Mouse (Mus musculus) intestine, embryonic 15.5 days (tissue): ENCODE data around the gene Atp5d. TPM values are rescaled to one million over a fixed set of nuclear protein-coding genes. Genes with fewer than 3 reads are reported as not detected.
A peak's percentile ranks its signal among the peaks of the same experiment; 100 is the strongest.

Experiments
- ATAC-seq: fragments of 200-750 bp; cut with Nextera tagmentation; 2 replicates; pipeline ENCODE4 v1.8.0; 2017; ENCODE audit warnings: moderate TSS enrichment, moderate library complexity
- H3K27ac ChIP-seq: fragments of 300-500 bp; sonication (generic); 2 replicates; pipeline ENCODE4 v1.5.1; 2015; ENCODE audit warnings: mild to moderate bottlenecking, inconsistent platforms
- H3K27me3 ChIP-seq: fragments of 300-500 bp; sonication (generic); replicated peaks from 2 replicates; pipeline ENCODE4 v1.6.1; 2015; ENCODE audit warnings: inconsistent platforms
- H3K36me3 ChIP-seq: fragments of 300-500 bp; sonication (generic); 2 replicates; pipeline ENCODE4 v1.6.1; 2015; ENCODE audit warnings: inconsistent platforms
- H3K4me1 ChIP-seq: fragments of 300-500 bp; sonication (generic); replicated peaks from 2 replicates; pipeline ENCODE4 v1.6.1; 2015; ENCODE audit warnings: inconsistent platforms
- H3K4me2 ChIP-seq: fragments of 300-500 bp; sonication (generic); replicated peaks from 2 replicates; pipeline ENCODE4 v1.6.1; 2015; ENCODE audit warnings: mild to moderate bottlenecking, inconsistent platforms
- H3K4me3 ChIP-seq: fragments of 300-500 bp; sonication (generic); replicated peaks from 2 replicates; pipeline ENCODE4 v1.5.1; 2015; ENCODE audit warnings: inconsistent platforms
- H3K9ac ChIP-seq: fragments of 300-500 bp; sonication (generic); 2 replicates; pipeline ENCODE4 v1.6.1; 2015; ENCODE audit warnings: inconsistent platforms
- H3K9me3 ChIP-seq: fragments of 300-500 bp; sonication (generic); 2 replicates; pipeline ENCODE4 v1.6.1; 2016; ENCODE audit warnings: inconsistent platforms
- WGBS: fragments of 180-500 bp; shearing (Covaris S2); methylation state at CpG from one replicate; pipeline ENCODE4 v1.1.7; 2015; 5-methylcytosine and 5-hydroxymethylcytosine counted together
- polyA plus RNA-seq: library from polyadenylated mRNA; unstranded; fragments of >200 nt; fragmentation: Nextera tagmentation; extraction: Ambion mirVana; gene quantifications from 2 replicates; pipeline ENCODE4 v1.2.1, GENCODE M21; 2015

The Atp5d gene
- 701 and 737 TPM in 2 replicates for polyA plus RNA-seq

DNA sequence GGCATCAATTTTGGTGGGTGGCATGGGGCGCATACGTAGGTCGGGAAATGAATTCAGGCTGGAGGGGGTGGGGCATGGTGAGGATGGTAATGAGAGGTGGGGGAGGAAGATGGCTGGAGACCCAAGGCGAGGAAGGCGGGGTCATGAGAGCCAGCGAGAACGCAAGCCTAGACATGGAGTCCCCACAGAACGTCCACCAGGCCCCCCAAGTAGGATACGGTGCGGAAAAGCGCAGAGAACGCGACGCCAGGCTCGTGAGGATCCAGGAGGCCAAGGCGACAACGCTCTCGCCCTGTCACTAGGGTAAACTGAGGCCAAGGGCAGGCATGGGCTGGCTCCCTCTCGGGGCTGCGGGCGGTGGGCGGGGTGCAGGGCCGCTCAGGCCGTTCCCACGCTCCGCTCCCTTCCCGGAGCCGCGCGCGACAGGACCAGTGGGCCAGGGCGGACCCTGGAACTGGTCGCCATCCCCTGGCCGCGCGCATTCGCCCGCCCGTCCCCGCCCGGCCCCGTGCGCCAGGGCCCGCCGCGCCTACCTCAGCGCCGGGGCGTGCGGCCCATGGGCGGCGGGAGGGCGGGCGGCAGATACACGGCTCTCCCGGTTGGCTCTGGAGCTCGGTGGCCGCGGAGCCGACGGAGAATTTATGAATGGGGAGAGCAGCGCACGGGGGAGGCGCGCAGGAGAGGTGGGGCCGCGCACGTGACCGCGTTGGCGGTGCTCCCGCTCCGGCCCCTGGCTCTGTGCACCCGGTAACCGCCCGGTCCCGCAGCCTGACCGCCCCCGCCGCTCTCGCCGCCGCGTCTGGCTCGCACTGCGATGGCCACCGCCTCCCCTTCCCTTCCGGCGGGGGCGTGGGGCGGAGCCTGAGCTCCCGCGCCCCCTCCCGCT lies at the start of gene Atp5d:
Atp5d (plus strand) TSS at position 80 of the 886 bp plus-strand sequence.
- Histone ChIP-seq H3K4me1 (peaks cover 47% of the 10 kb centered on the region), H3K9me3 (no peaks in the 10 kb centered on the region), H3K36me3 (0 out of 2 replicates have a peak, but pooled peaks cover 6% of the 10 kb centered on the region), H3K27ac (peak within 1 kb of the TSS; percentile 81), H3K27me3 (peaks cover 16% of the 10 kb centered on the region), H3K9ac (peak within 1 kb of the TSS; percentile 65), H3K4me3 (peak within 1 kb of the TSS; percentile 64), H3K4me2 (peak within 1 kb of the TSS; percentile 98)
- ATAC-seq, result peak; percentile 14
- under 1% methylated on average over 91 of the region's 94 CpGs for WGBS

GRCm38 (mm10) chr10:80089146-80089545 lies 49.3 kb upstream of the Atp5d start:
- H3K9ac ChIP-seq, result no peak overlapping the region
- peaks cover 3% of the 10 kb centered on the region; the same call in 1 of the 2 replicates for H3K36me3 ChIP-seq
- H3K4me1 ChIP-seq, result 0 out of 2 replicates have a peak, but pooled peaks cover 15% of the 10 kb centered on the region
- H3K9me3 ChIP-seq, result no peaks in the 10 kb centered on the region
- 55% methylated on average over 4 of the region's 4 CpGs for WGBS
- H3K4me3 ChIP-seq, result no peak overlapping the region
- 0 out of 2 replicates have a peak, but pooled peaks have one; percentile 25 for ATAC-seq
- H3K27ac ChIP-seq, result no peak overlapping the region
- H3K27me3 ChIP-seq, result no peaks in the 10 kb centered on the region
- H3K4me2 ChIP-seq, result no peak overlapping the region

GRCm38 (mm10) chr10:80091527-80091926 lies 46.9 kb upstream of the Atp5d start:
- ATAC-seq, result no peak

GRCm38 (mm10) chr10:80092690-80093089 lies 45.7 kb upstream of the Atp5d start:
- Histone ChIP-seq H3K9me3 (no peaks in the 10 kb centered on the region), H3K27ac (no peak overlapping the region), H3K9ac (no peak overlapping the region), H3K27me3 (no peaks in the 10 kb centered on the region), H3K4me1 (peaks cover 16% of the 10 kb centered on the region), H3K4me3 (no peak overlapping the region), H3K36me3 (no peaks in the 10 kb centered on the region), H3K4me2 (no peak overlapping the region)
- 74% methylated on average over 5 of the region's 5 CpGs for WGBS
- ATAC-seq, result no peak

More at GRCm38 (mm10) chr10:80091527-80091926, 46.9 kb upstream of the Atp5d start:
- H3K9ac ChIP-seq, result no peak overlapping the region
- no peak overlapping the region for H3K4me3 ChIP-seq
- H3K36me3 ChIP-seq, result no peaks in the 10 kb centered on the region
- no peak overlapping the region for H3K4me2 ChIP-seq
- H3K4me1 ChIP-seq, result 0 out of 2 replicates have a peak, but pooled peaks cover 8% of the 10 kb centered on the region
- 87% methylated on average over 6 of the region's 6 CpGs for WGBS
- no peak overlapping the region for H3K27ac ChIP-seq
- H3K27me3 ChIP-seq, result no peaks in the 10 kb centered on the region
- no peaks in the 10 kb centered on the region for H3K9me3 ChIP-seq

- no peak overlapping the region for H3K27ac ChIP-seq
- no peaks in the 10 kb centered on the region for H3K36me3 ChIP-seq
- H3K27me3 ChIP-seq, result no peaks in the 10 kb centered on the region
- peaks cover 30% of the 10 kb centered on the region for H3K4me1 ChIP-seq
- no peak for ATAC-seq
- 88% methylated on average over 6 of the region's 6 CpGs for WGBS
- no peak overlapping the region for H3K4me3 ChIP-seq
- H3K9me3 ChIP-seq, result no peaks in the 10 kb centered on the region
- H3K9ac ChIP-seq, result no peak overlapping the region
- no peak overlapping the region for H3K4me2 ChIP-seq
Measured at GRCm38 (mm10) chr10:80094085-80094484, 44.3 kb upstream of the Atp5d start.

- no peak overlapping the region for H3K27ac ChIP-seq
Measured at GRCm38 (mm10) chr10:80094684-80095083, 43.7 kb upstream of the Atp5d start.

GRCm38 (mm10) chr10:80095547-80095946 lies 42.9 kb upstream of the Atp5d start:
- no peak for ATAC-seq
- no peaks in the 10 kb centered on the region for H3K9me3 ChIP-seq
- peaks cover 41% of the 10 kb centered on the region for H3K4me1 ChIP-seq
- H3K4me3 ChIP-seq, result no peak overlapping the region
- no peak overlapping the region for H3K4me2 ChIP-seq
- H3K27ac ChIP-seq, result no peak overlapping the region
- 84% methylated on average over 5 of the region's 5 CpGs for WGBS
- H3K36me3 ChIP-seq, result no peaks in the 10 kb centered on the region
- H3K27me3 ChIP-seq, result no peaks in the 10 kb centered on the region
- H3K9ac ChIP-seq, result no peak overlapping the region

More at GRCm38 (mm10) chr10:80094684-80095083, 43.7 kb upstream of the Atp5d start:
- no peaks in the 10 kb centered on the region for H3K36me3 ChIP-seq
- no peak for ATAC-seq
- H3K9me3 ChIP-seq, result no peaks in the 10 kb centered on the region
- peaks cover 35% of the 10 kb centered on the region for H3K4me1 ChIP-seq
- no peak overlapping the region for H3K9ac ChIP-seq
- H3K4me2 ChIP-seq, result no peak overlapping the region
- H3K4me3 ChIP-seq, result no peak overlapping the region
- WGBS, result 76% methylated on average over 3 of the region's 3 CpGs
- no peaks in the 10 kb centered on the region for H3K27me3 ChIP-seq

DNA sequence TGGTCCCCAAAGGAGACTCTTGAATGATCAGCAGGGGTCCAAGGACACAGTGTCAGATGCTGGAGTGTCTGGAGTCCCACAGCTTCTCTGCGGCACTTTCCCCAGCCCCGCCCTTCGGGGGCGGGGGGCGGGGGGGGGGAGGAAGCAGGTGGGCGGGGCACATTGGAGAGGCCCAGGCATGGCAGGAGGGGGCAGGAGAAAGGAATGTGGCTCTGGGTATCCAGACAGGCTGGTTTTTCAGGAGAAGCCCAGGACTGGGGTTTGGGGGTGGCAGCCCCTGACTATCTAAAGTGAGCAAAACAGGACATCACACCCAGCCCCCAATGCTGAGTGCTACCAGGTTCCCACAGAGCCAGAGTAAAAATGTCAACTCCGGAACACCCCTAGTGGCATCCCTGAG lies 41.2 kb upstream of the Atp5d start:
- 12% methylated on average over 7 of the region's 7 CpGs for WGBS
- H3K4me2 ChIP-seq, result peak overlapping the region; percentile 30
- H3K9ac ChIP-seq, result no peak overlapping the region

GRCm38 (mm10) chr10:80098630-80099029 lies 39.8 kb upstream of the Atp5d start:
- peak; percentile 54 for ATAC-seq
- Histone ChIP-seq H3K27ac (0 out of 2 replicates have a peak overlapping the region, but pooled peaks have one; percentile 23), H3K9me3 (no peaks in the 10 kb centered on the region), H3K4me1 (peaks cover 55% of the 10 kb centered on the region), H3K4me3 (no peak overlapping the region), H3K36me3 (no peaks in the 10 kb centered on the region), H3K27me3 (no peaks in the 10 kb centered on the region), H3K9ac (no peak overlapping the region), H3K4me2 (peak overlapping the region; percentile 24)
- WGBS, result 64% methylated on average over 5 of the region's 5 CpGs

More for the DNA sequence above, 41.2 kb upstream of the Atp5d start:
- peaks cover 53% of the 10 kb centered on the region for H3K4me1 ChIP-seq
- peak; percentile 39 for ATAC-seq
- 0 out of 2 replicates have a peak overlapping the region, but pooled peaks have one; percentile 0 for H3K4me3 ChIP-seq
- H3K27me3 ChIP-seq, result no peaks in the 10 kb centered on the region
- no peak overlapping the region for H3K27ac ChIP-seq
- no peaks in the 10 kb centered on the region for H3K9me3 ChIP-seq
- H3K36me3 ChIP-seq, result no peaks in the 10 kb centered on the region

DNA sequence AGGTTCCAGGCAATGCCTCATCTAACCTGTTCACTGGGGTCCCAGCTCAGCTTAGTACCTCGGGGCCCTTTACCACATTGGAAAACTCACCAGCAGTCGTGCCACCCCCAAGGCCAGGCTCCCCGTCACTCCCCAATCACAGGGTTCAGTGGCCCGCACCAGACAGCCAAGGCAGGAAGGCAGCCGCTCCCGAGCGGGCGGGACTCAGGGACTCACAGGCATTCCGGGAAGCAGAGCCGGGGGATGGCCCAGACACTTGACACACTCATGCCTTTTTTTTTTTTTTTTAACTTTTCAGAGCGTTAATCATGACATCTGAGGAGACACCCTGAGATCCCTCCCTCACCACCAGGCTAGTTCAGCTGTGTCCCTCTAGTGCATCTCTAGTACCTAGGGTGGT lies 37.5 kb upstream of the Atp5d start:
- Histone ChIP-seq H3K27ac (no peak overlapping the region), H3K36me3 (no peaks in the 10 kb centered on the region), H3K4me3 (peak overlapping the region; percentile 92), H3K4me1 (peaks cover 56% of the 10 kb centered on the region), H3K9ac (0 out of 2 replicates have a peak overlapping the region, but pooled peaks have one; percentile 20), H3K9me3 (no peaks in the 10 kb centered on the region), H3K27me3 (no peaks in the 10 kb centered on the region), H3K4me2 (peak overlapping the region; percentile 89)
- WGBS, result 43% methylated on average over 11 of the region's 11 CpGs
- ATAC-seq, result peak; percentile 24

DNA sequence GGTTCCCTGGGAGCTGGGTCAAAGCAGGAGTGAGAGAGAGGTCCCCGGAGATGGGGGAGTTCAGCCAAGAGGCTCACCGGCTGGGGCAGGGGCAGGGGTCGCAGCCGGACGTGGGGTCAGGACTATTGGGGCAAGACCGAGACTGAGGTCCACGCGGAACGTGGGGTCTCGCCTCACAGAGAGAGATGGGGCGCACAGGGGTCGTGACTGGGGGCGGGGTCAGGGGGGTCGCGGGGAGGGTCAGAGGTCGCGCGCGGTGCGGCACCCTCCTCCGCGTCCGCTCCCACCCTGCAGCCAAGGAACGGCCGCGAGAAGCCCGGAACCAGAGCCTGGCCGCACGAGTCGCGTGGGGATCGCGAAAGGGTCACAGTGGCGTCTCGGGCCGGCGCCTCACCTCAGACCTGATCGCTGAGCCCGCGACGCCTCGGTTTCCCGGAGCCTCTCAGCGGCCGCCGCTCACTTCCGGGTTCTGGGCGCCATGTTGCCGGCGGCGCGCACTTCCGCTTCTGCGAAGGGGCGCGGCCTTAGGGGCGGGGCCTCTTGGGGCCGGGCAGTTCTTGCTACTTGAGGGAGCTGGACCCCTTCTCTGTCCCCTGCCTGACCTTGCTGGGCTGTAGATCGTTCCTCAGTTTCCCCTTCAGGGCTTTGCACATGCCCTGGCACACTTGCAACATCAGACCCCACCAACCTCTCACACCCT lies 36.1 kb upstream of the Atp5d start:
- Histone ChIP-seq H3K27me3 (no peaks in the 10 kb centered on the region), H3K9me3 (no peaks in the 10 kb centered on the region), H3K4me3 (peak overlapping the region; percentile 92), H3K4me2 (peak overlapping the region; percentile 89), H3K9ac (peak overlapping the region; percentile 94), H3K27ac (peak overlapping the region; percentile 70), H3K4me1 (peaks cover 52% of the 10 kb centered on the region), H3K36me3 (no peaks in the 10 kb centered on the region)
- peak; percentile 86 for ATAC-seq
- 0% methylated on average over 57 of the region's 59 CpGs for WGBS

GRCm38 (mm10) chr10:80103032-80103431 lies 35.4 kb upstream of the Atp5d start:
- Histone ChIP-seq H3K4me3 (no peak overlapping the region), H3K27ac (no peak overlapping the region)
- no peak for ATAC-seq

More at GRCm38 (mm10) chr10:80103032-80103431, 35.4 kb upstream of the Atp5d start:
- Histone ChIP-seq H3K9ac (no peak overlapping the region), H3K4me1 (peaks cover 45% of the 10 kb centered on the region), H3K36me3 (no peaks in the 10 kb centered on the region), H3K27me3 (no peaks in the 10 kb centered on the region), H3K4me2 (no peak overlapping the region), H3K9me3 (no peaks in the 10 kb centered on the region)
- 84% methylated on average over 2 of the region's 2 CpGs for WGBS
